Mouse (Mus musculus): Measurements from ENCODE around the gene Setd5.

Gene Setd5

DNA sequence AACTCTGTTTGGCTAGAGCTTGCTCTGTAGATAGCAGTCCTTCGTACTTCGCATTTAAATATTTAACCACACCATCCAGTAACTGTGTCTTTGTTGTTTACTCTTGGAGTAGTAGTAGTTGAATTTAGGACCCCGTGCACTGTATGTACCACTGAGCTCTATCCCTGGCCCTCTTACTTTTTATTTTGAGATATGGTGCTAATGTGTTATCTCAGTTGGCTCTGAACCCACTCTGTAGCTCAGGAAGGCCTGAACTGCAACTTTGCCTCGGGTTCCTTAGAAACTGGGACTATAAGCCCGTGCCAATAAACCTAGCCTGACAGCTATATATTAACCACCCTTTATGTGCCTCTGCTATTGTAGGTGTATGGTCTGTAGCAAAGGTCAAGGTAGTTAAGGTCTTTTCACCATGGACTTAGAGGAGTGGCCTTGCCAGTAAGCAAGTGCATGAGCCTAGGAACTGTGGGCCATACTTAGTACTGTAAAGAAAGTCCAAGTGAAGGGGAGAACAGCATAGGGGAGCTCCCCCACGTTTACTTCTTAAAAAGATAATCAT lies 22.5 kb upstream of the Setd5 start:
- DNase-seq (ENCODE audit: low spot score), result no peak

DNA sequence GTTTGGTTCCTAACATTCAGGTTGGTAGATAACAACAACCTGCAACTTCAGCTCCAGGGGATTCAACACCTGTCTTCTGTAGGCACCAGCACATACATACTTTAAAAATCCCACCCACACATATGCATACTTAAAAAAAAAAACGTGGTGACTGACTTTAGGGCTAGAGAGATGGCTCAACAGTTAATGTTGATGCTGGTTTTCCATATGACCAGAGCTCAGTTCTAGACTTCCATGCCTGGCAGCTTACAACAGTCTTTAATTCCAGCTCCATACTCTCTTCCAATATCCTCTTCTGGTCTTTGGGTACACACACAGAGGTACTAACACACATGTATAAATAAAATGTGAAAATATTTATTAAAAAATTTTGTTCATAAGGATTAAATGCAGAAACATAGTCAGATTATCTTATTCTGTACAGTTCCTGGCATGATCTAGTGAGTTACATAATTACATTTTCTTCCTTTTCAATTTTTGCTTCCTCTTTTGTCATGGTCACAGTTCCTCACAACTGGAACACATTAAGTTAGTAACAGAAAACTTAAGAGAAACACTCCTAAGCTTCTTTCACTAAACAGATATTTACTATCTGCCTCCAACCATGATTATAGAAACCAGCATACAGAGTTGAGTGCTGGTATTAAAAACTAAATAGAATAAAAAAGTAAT lies 16.1 kb upstream of the Setd5 start:
- DNase-seq (ENCODE audit: low spot score), result no peak

DNA sequence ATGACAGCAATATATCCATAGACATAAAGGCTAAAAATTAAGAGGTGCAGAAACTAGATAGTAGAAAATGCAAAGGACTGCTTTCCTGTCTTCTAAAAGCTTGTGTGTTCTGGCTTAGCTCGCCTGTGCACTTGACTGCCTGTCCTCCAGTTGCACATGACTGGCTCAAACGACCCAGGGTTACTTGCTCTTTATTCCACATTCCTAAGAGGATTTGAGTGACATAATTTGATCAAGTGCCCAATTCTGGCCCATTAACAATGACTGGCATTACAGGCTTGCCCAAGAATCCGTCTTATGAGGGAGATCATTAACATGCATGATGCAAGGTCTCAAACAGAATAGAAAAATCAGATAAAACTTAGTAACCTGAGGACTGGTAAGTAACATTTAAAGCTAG lies 14.9 kb upstream of the Setd5 start:
- no peak for DNase-seq (ENCODE audit: low spot score)

DNA sequence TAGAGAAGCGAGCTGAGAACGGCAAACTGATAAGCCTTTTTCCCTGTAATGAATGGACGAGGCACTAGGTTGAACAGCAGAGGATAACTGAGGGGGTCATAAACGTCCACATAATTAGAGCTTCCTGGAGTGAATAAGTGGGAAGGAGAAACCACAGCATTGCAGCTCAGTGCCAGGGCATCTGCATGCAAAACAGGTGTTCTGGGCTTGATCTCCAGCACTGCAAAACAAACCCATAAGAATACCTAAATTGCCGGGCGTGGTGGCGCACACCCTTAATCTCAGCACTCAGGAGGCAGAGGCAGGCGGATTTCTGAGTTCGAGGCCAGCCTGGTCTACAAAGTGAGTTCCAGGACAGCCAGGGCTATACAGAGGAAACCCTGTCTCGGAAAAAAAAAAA lies 13.8 kb upstream of the Setd5 start:
- no peak for DNase-seq (ENCODE audit: low spot score)

DNA sequence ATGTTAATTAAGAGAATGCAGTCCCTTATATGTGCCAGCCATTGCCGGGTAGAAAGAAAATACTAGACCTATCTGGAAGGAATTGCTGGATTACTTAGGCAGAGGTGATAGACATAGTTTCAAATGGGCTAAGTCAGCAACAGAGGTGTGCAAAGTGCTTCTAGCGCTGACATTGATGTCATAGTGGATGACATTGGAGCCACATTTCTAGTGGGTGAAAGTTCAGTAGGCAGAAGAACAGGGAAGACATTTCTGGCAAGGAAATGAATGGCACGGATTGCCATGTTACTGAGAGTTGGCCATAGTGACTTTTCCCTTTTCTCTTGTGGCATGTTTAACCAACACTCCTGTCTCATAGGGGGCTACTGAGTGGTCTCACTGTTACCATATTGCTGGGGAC lies 12.0 kb upstream of the Setd5 start:
- no peak for DNase-seq (ENCODE audit: low spot score)

DNA sequence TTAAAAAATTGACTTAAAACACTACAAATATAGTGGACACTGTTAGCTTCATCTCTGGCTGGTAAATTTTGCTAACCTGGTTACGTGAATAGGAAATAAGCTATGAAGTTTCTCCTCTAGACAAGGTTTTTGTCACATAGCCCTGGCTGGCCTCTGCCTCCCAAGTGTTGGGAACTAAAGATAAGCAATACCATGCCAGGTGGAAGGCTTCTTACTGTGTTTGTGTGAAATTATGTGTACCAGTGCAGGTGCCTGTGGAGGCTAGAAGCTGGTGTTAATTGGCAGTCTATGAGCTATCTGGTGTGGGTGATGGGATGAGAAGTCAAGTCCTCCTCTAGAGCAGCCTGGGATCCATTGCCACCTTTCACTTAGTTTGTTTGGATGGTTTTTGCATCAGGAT lies 8.0 kb upstream of the Setd5 start:
- DNase-seq (ENCODE audit: low spot score), result no peak

DNA sequence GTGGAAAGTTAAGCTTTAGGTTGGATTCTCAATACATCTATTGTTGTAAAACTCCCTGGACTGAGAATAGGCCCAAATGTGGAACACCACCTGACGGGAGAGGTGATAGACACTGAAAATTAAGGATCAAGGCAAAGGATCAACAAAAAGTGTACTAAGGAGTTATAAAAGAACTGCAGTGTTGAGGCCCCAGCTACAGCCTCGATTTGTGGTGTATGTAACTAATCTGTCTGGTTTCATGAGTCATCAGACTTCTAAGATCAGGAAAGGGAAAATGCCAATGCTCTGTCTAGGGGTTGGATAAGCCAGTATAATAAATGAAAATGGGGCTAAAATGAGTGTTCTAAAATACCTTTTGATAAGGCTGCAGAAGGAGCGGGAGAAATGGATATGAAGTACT lies 1.9 kb upstream of the Setd5 start:
- no peak for DNase-seq (ENCODE audit: low spot score)

DNA sequence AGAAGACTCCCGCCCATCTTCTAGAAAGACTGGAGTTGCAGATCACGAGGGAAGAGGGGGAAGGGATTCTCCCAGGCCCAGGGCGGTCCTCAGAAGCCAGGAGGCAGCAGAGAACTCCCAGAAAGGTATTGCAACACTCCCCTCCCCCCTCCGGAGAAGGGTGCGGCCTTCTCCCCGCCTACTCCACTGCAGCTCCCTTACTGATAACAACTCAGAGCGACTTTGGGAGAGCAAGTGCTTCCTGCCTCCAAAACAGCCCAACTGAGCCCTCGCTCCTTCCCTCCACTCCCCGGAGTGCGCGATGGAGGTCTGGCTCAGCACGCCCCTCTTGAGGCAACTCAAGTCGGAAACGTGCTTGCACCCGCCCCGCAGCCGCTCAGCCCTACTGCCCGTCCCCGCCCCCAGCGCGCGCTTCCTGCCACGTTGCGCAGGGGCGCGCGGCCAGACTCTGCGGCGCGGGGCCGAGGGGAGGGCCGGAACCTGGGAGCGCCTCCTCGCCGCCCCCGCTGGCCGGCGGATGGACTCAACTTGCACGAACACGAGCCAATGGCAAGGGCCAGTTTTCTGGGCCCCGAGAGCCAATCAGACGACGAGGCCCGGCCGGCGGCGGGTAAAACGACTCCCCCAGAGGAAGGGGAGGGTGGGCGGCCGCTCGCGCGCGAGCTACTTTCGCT lies 1.0 kb upstream of the Setd5 start:
- peak; percentile 92 for DNase-seq (ENCODE audit: low spot score)

DNA sequence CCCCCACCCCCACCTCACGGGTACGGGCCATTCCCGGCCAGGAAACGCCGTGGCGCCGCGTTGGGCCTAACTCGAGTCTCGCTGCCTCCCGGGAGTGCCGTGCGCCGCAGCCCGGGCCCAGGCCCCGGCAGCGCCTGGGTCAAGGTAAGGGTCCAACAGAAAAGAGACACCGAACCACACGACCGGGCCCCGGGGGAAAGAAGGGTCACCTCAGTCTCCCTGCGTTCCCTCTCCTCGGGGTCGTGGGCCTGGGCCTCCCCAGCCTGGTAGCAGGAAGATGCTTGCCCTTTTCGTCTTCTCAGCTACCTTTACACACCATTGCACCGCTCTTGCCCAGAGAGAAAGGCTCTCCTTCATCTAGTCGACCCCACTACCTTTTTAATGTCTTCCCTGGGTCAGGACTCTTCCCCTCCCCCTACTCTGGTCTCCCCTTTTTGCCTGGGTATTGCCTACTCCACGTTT lies 435 bp downstream of the Setd5 start:
- DNase-seq (ENCODE audit: low spot score), result no peak

DNA sequence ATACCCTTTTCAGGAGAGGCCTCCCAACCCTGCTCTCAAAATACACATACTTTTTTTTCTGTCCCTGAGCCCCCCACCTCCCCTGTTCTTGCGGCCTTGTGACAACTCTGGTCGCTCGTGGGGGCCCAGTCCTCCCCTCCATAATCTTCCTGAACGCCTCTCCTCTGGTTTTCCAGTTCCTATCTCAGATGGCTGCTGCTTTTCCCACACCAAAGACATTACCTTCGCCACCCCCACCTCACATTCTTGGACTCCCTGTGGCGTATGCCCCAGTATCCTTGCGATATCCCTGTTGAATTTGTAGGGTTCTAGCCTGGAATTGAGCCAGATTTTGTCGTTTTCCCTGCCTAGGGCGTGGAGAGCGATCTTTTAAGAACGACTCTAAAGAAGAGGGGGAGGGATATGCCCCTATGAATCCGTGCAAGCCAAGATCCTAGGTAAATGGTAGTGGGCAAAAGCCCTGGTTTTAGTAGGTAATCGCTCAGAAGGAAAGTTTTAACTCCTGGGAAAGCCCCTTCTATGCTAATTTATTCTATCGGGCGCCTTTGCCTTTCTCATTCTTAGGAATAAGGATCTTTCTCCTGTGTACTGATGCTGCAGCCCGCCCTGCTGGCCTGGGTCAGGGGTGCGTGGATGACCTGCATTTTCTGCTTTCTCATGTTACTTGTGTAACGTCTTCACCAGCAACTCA lies 1.0 kb downstream of the Setd5 start:
- peak; percentile 42 for DNase-seq (ENCODE audit: low spot score)

DNA sequence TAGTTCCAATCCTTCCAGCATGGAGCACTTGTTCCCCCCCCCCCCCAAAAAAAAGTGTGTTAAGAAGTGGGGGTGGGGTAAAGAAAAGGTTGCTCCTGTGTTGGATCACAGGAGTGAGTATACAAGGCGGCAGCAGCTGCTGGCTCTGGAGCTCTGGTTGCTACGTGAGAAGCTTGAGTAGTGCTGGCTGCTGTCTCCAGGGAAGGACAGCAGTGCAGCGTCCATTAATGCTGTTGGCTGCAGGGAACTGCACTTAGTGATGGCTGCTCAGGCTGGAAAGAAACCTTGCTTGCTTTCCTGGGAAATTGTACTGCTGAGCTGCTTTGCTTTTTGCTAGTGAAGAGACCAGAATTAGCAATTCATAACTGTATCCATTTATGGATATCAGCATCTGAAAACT lies 2.3 kb downstream of the Setd5 start:
- peak; percentile 20 for DNase-seq (ENCODE audit: low spot score)

DNA sequence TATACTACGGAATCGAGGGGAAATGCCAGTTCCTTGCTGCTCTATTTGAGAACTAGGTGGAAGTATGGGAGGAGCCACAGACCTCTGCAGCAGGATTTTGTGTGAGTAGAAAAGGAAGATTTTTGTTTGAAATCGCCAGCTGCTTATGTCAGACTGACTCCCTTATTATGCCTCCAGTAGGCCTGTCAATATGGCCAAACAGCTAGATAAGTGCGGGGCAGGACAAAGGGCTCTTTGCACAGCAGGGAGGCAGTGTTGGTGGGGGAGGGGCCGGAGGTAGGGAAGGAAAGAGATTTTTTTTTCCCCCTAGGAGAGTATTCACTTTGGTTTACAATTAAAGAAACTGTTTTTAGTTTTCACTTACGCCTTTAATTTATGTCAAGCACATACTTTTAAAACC lies 5.1 kb downstream of the Setd5 start:
- peak; percentile 19 for DNase-seq (ENCODE audit: low spot score)

DNA sequence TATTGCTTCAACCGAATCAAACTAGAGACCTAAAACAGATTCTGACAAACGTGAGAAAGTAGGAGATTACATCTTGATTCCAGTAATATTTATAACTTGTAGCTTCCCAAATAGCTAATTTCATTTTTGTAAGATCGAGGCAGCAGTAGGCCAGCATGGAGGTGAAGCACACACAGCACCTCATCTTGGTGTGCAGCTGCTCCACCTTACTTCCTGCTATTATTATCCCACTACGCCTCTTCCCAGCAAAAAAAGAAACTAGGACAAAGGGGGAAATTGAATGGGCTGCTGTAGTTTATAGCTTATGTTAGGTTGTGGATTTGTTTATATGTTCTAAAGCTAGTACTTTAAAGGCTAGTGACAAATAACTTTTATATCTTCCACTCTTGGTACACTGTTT lies 7.4 kb downstream of the Setd5 start:
- DNase-seq (ENCODE audit: low spot score), result no peak

DNA sequence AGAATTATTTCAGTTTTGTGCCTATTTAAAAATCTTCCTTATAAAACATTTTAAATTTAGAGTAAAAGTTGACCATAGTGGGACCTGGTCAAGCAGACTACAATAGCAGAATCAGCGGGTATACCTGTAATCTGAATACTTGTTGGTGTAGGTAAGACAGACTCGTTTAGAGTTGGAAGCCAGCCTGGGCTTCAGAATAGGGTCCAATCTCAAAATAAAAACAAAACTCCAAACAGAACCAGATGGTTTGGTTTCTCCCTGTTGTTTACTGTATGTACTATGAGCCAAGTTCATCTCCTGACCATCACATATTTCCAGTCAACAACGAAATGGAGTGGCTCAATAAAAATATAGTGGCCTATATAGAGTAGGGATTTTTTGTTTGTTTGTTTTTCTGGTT lies 16.0 kb downstream of the Setd5 start:
- no peak for DNase-seq (ENCODE audit: low spot score)

DNA sequence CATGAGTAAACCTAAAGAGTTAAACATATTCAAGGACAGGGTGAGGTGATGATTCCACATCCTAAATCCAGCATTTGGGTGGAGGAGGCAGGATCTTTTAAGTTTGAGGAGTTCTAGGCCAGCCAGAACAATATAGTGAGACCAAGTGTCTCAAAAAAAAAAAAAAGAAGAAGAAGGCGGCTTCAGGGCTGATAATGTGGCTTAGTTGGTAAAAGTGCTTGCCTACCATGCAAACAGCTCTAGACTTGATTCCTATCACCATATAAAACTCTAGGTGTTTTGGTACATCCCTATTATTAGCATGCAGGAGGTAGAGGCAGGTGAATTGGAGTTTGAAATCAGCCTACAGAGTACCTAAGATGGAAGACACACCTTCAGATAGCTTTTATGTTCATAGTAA lies 18.4 kb downstream of the Setd5 start:
- DNase-seq (ENCODE audit: low spot score), result no peak

DNA sequence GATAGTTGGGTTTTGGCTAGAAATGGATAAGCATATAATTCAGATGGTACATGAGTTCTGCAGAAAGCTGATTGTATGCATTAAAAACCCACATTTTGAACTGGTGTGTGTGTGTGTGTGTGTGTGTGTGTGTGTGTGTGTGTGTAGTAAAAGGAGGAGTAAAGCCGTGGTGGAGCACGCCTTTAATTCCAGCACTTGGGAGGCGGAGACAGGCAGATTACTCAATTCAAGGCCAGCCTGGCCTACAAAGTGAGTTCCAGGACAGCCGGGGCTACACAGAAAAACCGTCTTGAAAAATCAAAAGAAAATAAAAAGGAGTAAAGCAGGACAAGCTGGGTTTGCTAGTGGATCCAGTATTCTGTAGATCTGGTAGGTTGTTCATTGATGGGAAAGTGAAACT lies 20.5 kb downstream of the Setd5 start:
- no peak for DNase-seq (ENCODE audit: low spot score)

DNA sequence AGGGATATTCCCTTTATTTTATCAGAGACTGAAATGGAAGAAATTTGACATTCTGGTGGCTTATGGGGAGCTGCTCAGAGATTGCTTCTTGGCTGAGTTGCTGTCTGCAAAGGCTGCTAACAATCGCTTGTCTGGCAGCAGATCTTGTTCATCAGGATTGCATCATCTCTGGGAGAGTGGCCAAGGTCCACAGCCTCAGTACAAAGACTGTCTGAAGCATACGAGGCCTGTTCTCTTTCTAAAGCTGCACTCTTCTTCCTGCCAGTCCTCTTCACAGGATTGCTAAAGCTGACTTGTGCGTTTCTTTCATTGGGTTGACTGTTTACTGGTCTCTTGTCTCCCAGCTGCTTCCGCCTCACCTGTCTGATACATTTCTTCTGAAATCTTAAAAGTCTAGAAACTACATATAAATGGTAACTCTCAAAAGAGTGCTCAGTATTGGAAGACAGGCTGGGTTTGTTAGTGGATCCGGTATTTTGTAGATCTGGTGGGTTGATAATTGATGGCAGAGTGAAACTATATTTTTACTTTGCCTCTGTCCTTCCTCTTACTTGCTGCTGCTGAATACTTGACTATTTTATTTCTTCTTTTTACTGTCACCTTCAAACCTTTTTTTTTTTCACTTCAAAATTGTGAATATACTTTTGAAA lies 22.6 kb downstream of the Setd5 start:
- peak; percentile 93 for DNase-seq (ENCODE audit: low spot score)

DNA sequence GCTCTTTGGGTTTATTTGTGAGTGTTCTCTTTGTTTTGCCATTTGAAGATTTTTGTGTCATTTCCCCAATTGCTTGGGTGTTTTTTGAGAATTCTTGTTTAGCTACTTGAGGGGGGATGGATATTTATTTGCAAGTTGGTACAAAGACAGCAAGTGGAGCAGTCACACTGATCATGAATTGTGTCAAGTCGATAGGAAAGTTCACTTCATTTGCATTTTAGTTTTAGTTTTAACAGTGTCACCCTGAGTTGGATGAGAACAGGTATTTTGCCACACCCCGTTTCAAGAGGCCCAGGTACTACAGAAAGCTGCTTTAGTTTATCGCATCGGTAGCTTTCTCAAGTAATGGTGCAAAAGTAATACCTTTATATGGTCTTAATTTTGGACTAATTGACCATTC lies 25.4 kb downstream of the Setd5 start:
- no peak for DNase-seq (ENCODE audit: low spot score)

DNA sequence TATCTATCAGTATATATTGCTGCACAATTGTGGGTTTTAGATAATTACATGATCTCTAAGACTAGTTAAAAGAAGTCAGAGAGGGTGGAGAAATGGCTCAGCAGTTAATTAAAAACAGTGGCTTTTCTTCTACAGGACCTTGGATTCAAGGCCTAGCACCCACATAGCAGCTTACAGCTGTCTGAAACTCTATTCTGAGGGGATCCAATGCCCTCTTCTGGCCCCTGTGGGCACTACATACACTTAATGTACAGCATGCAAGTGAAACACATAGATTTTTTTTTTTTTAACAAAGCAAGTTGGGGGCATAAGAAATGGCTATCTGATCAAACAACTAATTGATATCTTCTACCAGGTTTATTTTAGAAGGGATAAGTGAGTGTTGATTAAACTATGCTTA lies 26.6 kb downstream of the Setd5 start:
- DNase-seq (ENCODE audit: low spot score), result peak; percentile 50

DNA sequence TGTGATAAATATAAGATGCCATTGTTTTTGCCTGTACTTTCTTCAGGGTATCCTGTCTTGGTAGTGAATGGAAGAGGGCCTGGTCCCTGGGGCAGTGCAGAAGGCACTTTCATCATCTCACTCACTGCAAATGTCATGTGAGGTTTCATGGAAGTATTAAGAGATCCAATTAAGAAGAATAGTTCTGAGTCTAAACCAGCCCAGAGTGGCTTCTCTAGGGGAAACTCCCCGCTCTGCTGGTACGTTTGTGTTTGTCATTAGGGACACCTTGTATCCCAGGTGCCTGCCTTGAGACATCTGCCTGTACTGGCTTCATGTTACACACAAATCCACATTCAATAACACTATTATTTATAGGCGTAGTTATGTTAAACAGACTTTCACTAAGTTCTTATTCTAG lies 32.2 kb downstream of the Setd5 start:
- DNase-seq (ENCODE audit: low spot score), result no peak

DNA sequence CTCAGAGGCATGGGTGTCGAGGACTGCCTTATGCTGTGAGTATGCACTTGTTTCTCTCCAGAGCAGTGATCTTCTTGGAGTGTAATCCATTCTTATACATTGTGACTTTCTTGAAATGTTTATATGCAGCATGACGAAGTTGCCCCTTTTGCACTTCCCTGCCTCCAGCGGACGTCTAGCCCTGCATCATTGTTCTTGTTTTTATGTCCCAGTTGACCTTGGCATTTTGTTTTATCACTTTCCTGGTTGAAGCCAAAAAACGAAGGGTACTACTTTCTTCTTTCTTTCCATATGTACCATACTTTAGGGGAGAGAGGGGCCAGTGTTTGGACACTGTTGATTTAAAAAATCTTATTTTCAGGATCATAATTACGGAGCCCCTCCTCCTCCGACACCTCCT lies 32.8 kb downstream of the Setd5 start:
- no peak for DNase-seq (ENCODE audit: low spot score)

DNA sequence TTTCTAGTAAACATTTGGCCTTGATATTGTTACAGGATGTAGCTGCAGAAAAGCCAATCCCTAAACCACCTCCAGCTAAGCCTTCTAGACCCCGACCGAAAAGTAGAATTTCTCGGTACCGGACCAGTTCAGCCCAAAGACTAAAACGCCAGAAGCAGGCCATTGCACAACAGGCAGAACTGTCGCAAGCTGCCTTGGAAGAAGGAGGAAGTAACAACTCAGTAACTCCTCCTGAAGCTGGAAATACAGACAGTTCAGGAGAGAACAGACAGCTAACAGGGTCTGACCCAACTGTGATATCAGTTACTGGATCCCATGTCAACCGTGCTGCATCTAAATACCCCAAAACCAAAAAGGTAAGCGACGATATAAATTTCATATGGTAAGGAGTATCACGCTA lies 43.6 kb downstream of the Setd5 start:
- DNase-seq (ENCODE audit: low spot score), result no peak

DNA sequence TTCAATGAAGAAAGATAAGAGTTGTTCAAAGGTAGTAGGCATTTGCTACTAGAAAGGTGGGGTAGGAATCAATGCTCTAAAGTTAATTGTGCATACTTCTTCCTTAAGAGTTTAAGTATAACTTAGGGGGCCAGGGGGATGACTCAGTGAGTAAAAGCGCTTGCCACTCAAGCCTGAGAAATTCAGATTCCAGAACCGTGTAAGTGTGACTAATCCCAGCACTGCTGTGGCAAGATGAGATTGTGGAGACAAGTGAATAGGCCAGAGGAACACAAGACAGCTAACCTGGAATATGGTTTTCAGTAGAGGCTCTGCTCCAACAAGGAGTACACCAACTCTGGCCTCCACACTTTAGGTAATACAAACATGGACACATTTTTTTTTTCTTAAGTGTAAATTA lies 56.2 kb downstream of the Setd5 start:
- DNase-seq (ENCODE audit: low spot score), result no peak
